Comparison of ENCODE assay signal across 18 mouse cellular contexts in the genomic region with DNA sequence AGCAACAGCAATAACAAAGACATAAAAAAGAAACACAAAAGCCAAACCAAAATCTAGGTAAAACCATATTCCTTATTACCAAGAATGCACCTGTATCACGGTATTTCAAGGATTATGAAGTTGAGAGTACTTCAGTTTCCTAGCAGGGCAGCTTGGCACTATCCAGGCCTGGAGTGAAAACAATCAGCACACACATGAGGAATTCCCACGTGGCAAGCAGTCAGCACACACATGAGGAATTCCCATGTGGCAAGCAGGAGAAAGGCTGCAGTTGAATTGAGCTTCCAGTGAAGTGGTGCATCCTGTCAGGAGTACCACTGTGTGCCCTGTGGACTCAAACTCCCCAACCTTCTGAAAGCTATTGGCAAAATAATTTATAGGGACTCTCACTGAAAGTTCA.
"Had no signal": no experiment of that assay in that cellular context is flagged by ENCODE, and none has a peak within 500 bp of the region (broad histone marks: within the 10 kb centered on the region; RNA-seq: fewer than 3 reads in every experiment).

No protein-coding gene starts in this region.

- H3K27ac ChIP-seq: liver, embryonic 12.5 days; liver, embryonic 14.5 days; midbrain, embryonic 10.5 days; midbrain, embryonic 12.5 days; neural tube, embryonic 13.5 days; neural tube, embryonic 15.5 days had no signal

- H3K9me3 ChIP-seq: liver, embryonic 12.5 days; midbrain, embryonic 10.5 days; midbrain, embryonic 12.5 days; neural tube, embryonic 13.5 days; neural tube, embryonic 15.5 days had no signal

- ATAC-seq: liver, embryonic 12.5 days; midbrain, embryonic 16.5 days had no signal

- H3K4me2 ChIP-seq: liver, embryonic 12.5 days; lung, embryonic 14.5 days; midbrain, embryonic 12.5 days; neural tube, embryonic 13.5 days; neural tube, embryonic 15.5 days had no signal

- H3K9ac ChIP-seq: liver, embryonic 12.5 days; liver, embryonic 14.5 days; lung, embryonic 14.5 days; midbrain, embryonic 12.5 days; neural tube, embryonic 13.5 days; neural tube, embryonic 15.5 days had no signal

- H3K4me3 ChIP-seq: liver, embryonic 12.5 days; midbrain, embryonic 10.5 days; midbrain, embryonic 12.5 days; myocyte; neural tube, embryonic 13.5 days; neural tube, embryonic 15.5 days had no signal

- DNase-seq: lung, embryonic 14.5 days; midbrain, embryonic 14.5 days; retina, postnatal 1 day; right cerebral cortex, adult 18-20 months; right cerebral cortex, postnatal 25 days; right cerebral cortex, postnatal 4 days; spleen, adult 18-20 months; thymus, adult 18-20 months; thymus, postnatal 14 days; thymus, postnatal 36 days had no signal

- H3K36me3 ChIP-seq: liver, embryonic 12.5 days; midbrain, embryonic 10.5 days; midbrain, embryonic 12.5 days; neural tube, embryonic 13.5 days; neural tube, embryonic 15.5 days had no signal

- H3K27me3 ChIP-seq: midbrain, embryonic 12.5 days; neural tube, embryonic 13.5 days; neural tube, embryonic 15.5 days had no signal
